Mouse (Mus musculus): Measurements from ENCODE around the gene Mroh2a. TPM values are rescaled to one million over a fixed set of nuclear protein-coding genes. Genes with fewer than 3 reads are reported as not detected.

Mroh2a gene
- total RNA-seq, 2 experiments from 2014 or later, result not detected

- peak; percentile 3 to 39 for DNase-seq
- intact Hi-C loops (cut with DNase I), result no loop called here
These were observed 6.8 kb downstream of the Mroh2a start for GRCm38 (mm10) chr1:88233421-88234247.

DNA sequence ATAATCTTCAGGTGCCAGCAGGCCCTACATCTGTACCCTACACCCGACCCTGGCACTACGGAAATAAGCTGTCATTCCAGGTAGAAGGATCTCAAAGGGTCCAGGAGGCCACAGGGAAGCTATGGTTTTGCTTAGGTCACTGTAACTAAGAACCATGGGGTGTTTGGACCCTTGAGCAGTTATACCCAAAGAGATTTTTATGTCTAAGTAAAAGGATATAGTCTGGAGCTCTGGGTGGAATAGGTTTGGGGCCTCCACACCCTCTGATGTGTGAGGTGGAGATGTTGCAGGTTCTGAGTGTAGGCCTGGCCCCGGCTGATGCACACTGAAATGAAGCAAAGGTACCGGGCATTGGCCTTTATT is 7.4 kb downstream of the Mroh2a start:
- no peak for DNase-seq
- intact Hi-C loops (cut with DNase I), result no loop called here

DNA sequence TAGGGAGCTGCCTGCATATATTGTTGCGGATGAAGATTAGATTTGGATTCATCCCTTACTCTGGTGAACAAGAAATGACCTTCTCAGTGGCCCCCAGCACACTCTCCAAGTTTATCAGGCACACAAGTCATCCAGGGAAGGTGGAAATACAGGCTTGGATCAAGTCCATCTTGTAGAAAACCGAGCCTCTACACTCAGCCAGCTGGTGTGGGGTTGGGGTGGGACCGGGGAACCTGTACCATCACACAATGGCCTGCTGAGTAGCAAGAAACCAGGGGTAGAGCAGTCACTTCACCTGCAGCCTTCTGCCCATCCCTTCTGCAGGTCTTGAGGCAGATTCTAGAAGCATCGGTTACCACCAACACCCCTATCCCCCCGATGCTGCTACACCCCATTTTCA is 7.9 kb downstream of the Mroh2a start:
- intact Hi-C loops (cut with DNase I), result no loop called here
- DNase-seq, result peak in 1 of 2 experiments; percentile 19

DNA sequence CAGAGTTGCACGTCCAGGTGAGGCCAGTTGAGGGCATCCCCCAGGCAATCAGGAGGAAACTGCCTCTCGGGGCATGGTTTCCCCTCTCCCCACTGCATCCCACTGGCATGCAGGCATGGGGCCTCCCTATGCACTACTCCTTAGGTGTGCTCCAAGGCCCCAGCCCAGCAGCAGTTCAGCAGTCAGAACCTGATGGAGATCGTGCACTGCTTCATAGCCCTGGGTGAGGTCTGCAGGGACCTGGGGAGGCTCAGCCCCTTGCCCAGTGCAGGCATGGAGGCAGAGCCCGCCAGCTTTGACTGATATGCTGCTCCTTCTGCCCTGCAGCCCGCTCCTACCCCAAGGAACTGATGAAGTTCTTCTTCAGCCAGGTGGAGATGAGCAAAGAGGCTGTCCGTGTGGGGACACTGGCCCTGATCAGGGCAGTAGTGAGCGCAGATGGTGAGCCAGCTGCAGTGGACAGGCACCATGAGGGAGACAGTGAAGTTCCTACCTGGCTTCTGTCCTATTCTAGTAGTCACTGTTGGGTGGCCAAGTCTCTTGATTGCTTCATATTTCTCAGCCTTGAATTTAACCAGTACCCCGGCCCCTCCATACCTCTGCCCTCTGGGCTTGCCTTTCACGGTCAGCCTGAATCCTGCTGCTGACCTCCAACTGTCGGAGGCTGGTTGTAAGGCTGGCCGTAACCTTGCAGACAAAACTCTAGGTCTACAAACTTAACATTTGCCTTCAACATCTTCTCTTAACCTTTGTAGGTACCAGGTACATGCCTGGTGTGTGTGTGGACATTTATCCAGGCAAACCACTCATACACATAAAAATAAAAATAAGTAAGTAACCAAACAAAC is 8.5 kb downstream of the Mroh2a start:
- intact Hi-C loops (cut with DNase I), result no loop called here
- peak in 1 of 2 experiments; percentile 38 for DNase-seq

DNA sequence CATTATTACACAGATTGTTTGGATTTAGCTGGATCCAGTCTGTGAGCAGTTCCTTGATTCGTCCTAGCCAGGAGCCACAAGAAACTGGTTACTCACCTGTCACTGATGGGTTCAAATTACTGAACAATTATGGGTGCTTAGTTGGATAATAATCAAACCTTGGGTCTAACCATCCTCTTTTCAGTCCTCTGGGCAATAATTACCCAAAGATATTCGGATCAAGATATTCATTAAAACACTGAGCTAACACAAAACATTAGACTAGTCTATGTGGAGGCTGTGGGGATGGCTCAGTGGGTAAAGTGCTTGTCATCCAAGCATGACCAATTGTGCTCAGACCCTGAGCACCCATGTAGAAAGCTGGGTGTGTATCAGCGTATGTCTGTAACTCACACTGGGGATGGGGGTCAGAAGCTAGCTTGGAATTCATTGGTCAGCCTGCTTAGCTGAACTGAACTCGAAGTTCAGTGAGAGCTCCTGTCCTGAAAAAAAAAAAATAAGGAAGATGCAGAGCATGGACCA is 9.2 kb downstream of the Mroh2a start:
- DNase-seq, result no peak
- intact Hi-C loops (cut with DNase I), result no loop called here

- intact Hi-C loops (cut with DNase I), result no loop called here
- DNase-seq, result peak in 1 of 2 experiments; percentile 31
These were observed 10.5 kb downstream of the Mroh2a start for GRCm38 (mm10) chr1:88237311-88237710.

- DNase-seq, result no peak
- intact Hi-C loops (cut with DNase I), result no loop called here
These were observed 12.0 kb downstream of the Mroh2a start for GRCm38 (mm10) chr1:88238771-88239170.

GRCm38 (mm10) chr1:88240072-88240471 is 13.3 kb downstream of the Mroh2a start:
- intact Hi-C loops (cut with DNase I), result no loop called here
- peak in 1 of 2 experiments; percentile 18 for DNase-seq

DNA sequence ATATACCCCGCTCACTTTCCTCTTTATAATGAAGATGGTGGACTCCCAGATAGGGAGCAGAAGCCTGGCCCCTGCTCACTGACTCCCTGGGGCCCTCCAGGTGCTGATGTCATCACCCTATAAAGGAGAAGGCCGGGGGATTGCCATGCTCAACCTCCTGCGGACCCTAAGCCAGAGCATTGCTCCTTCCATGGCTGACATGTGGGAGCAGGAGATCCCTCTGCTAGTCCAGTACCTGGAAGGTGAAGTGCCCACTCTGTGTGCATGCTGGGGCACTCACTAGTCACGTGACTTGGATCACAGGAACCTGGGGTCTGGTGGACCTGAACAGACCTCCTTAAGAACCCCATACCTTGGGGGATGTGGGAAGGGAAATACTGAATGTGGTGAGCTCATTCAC is 13.8 kb downstream of the Mroh2a start:
- intact Hi-C loops (cut with DNase I), result no loop called here
- DNase-seq, result peak in 1 of 2 experiments; percentile 30

DNA sequence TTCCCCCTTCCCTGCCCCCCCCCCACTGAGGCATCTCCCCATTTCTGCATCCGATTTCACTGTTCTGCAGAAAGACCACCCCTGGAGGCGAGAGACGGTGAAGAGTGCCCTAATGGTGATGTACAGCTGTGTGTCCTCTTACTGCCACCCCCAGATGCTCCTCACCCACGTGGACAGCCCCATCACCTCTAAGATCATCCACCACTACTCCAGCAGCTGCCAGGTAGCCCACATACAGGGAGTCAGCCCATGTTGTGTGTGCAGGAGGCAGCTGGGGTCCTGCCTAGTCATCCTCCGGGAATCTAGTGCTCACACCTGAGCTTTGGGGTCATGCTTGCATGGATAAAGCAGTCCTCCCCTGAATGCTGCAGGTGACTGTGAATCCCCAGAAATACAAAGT is 17.1 kb downstream of the Mroh2a start:
- peak in 1 of 2 experiments; percentile 20 for DNase-seq
- intact Hi-C loops (cut with DNase I), result no loop called here

DNA sequence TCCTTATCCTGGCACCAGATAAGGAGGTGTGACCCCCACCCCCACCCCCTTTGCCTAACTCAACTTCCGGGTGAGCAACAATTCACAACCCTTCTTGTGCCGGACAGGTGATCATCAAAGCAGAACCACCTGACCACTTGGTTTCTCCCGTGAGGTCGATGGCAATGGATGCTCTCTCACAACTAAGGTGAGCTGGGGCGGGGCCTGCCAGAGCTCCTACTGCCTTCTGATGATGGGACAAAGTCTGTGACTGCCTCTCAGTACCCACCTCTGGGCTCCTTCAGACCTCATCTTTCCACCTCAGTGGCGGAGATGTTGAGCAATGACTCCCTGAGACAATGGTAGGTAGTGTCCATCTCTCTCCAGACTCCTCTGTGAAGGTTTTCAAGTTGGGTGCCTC is 19.1 kb downstream of the Mroh2a start:
- DNase-seq, result no peak
- intact Hi-C loops (cut with DNase I), result no loop called here

- intact Hi-C loops (cut with DNase I), result no loop called here
- DNase-seq, result no peak
These were observed 19.6 kb downstream of the Mroh2a start for GRCm38 (mm10) chr1:88246386-88246785.

GRCm38 (mm10) chr1:88247660-88248059 is 20.9 kb downstream of the Mroh2a start:
- intact Hi-C loops (cut with DNase I), result no loop called here

DNA sequence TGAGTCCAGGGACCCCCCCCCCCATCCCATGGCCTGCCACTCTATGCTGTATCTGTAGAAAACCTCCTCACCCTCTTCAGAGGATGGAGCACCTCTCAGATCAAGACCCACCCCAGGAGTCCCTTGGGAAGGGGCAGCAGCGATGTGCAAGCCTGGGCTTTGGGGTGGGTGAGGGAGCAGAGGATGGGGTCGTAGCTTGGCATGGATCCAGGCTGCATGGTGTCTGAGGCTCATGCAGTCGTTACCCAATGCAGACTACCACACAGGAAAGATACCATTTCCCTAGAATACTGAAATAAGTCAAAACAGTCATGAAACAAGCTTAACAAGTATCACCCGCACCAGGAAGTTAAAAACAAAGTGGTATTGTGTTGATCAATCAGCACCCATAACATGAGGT is 21.9 kb downstream of the Mroh2a start:
- intact Hi-C loops (cut with DNase I), result no loop called here
- DNase-seq, result no peak

More at GRCm38 (mm10) chr1:88247660-88248059, 20.9 kb downstream of the Mroh2a start:
- DNase-seq, result no peak

DNA sequence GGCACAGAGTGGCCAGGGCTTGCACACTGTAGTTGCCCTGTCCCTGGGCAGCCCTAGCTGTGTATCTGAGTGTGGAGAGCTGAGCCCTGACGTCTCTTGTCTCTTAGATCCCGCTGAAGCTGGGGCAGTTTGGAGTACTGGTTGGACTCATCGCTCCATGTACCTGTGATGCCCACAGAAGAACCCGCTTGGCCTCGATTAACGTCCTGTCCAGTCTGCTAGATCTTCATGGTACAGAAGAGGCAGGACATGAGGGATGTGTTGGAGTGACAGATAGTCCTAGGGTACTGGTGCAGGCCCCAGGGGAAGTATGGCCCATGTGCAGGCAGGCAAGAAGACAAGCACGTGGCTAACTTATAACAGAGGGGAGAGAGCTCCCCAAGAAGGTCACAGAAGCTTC is 22.8 kb downstream of the Mroh2a start:
- intact Hi-C loops (cut with DNase I), result no loop called here

GRCm38 (mm10) chr1:88250023-88250422 is 23.2 kb downstream of the Mroh2a start:
- DNase-seq, result no peak
- intact Hi-C loops (cut with DNase I), result no loop called here

More for the DNA sequence above, 22.8 kb downstream of the Mroh2a start:
- no peak for DNase-seq

- intact Hi-C loops (cut with DNase I), result no loop called here
- no peak for DNase-seq
These were observed 26.3 kb downstream of the Mroh2a start for GRCm38 (mm10) chr1:88253106-88253505.

- no peak for DNase-seq
- intact Hi-C loops (cut with DNase I), result no loop called here
These were observed 26.8 kb downstream of the Mroh2a start for GRCm38 (mm10) chr1:88253540-88253939.

DNA sequence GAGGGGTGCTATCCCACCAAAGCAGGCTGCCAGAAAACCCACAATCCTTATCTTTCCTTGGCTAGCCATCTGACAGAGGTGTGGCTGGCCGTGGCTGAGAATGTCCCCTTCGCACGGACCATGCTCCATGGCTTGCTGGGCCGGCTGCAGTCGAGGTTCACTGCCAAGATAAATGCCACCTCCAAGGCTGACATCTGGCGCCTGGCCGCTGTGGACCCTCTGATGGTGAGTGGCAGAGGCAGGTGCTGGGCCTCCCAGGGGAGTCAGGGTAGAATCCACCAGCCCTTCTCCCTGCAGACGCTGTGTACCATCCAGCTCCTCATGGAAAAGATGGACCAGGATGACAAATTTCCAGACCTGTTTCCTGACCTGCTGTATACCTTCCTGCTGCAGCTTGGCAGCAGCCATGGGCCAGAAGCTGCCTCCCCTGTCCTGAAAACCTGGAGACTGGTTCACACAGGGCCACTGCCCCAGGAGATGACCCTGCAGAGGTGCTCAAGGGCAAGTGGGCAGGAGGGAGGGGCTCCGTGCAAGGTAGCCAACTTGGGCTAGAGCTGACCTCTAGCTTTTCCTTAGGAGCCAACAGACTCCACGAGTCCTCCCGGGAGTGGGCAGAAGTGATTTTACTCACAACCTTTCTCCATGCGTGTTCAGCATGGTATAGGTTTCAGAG is 28.1 kb downstream of the Mroh2a start:
- intact Hi-C loops (cut with DNase I), result no loop called here
- DNase-seq, result peak in 1 of 2 experiments; percentile 36

GRCm38 (mm10) chr1:88255466-88255857 is 28.7 kb downstream of the Mroh2a start:
- intact Hi-C loops (cut with DNase I), result no loop called here
- no peak for DNase-seq

Measured in gastrocnemius, postnatal 36 days (tissue).